Mouse (Mus musculus) 3134 (cell line): Measurements from ENCODE around the gene Ccdc157.
"Not testable (repeated sequence)": the region's sequence is repeated elsewhere in the genome, so short reads cannot be mapped to it uniquely, and the experiment has no call there.

Source experiments
- DNase-seq: peaks from one replicate; pipeline ENCODE4 v3.0.0-alpha.2; 2011; ENCODE audit warnings: low spot score; ENCODE audit not compliant: insufficient read length; ENCODE audit errors: extremely low read depth

The Ccdc157 gene

DNA sequence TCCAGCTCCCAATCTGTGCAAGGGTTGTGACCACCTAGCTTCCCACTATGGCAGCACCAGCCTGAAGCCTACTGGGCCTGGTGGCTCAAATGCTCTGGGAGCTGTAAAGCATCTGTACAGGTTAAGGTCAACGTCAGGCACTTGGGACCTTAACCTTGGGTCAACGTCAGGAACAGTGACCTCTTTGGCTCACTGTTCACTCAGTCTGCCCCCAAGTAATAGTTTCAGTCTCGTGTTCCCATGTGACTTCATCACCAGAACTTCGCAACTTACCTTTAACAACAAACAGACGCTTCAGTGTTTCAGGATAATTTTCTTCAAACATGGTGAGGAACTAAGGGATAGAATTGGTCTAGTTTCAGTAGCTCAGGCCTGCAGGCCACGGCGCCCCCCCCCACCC is 51.4 kb downstream of the Ccdc157 start:
- DNase-seq, result no peak

- not testable (repeated sequence) for DNase-seq
Observed at GRCm38 (mm10) chr11:4107901-4108300, 52.2 kb downstream of the Ccdc157 start.

DNA sequence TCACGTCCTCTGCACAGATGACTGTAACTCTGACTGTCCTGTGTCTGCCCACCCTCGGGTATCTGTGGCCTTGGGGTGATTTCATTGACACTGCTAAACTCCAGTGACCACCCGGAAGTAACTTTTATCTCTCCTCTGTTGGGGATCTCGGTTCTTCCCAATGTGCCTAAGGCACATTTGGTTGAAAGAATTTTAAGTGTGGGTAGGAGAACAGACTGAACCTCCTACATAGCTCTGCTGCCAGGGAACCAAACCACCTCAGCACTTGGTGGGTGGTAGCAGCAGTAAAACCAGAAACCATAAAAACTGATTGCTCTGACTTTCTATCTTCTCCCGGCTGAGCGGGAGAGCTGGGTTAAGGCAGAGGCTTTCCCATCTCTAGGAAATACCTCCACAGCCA is 54.6 kb downstream of the Ccdc157 start:
- no peak for DNase-seq

DNA sequence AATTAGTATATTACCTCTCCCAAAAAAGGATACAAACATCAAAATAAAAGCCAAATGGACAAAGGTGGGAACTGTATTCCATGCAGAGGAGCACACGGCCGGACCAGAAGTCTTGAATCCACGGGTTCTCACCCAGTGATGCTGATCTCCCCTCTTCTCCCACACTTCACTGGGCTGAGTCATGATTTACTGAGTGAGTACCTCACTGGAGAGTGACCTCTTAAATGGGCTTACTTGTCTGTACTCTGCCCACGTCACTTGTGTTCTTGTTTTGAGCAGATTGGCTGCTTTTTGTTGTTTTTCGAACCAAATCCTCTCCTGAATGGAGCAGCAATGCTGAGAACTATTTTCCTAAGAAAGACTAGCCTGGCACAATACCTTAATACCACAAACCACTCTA is 55.1 kb downstream of the Ccdc157 start:
- DNase-seq, result no peak

- DNase-seq, result no peak
Observed at GRCm38 (mm10) chr11:4103522-4103921, 56.6 kb downstream of the Ccdc157 start.

DNA sequence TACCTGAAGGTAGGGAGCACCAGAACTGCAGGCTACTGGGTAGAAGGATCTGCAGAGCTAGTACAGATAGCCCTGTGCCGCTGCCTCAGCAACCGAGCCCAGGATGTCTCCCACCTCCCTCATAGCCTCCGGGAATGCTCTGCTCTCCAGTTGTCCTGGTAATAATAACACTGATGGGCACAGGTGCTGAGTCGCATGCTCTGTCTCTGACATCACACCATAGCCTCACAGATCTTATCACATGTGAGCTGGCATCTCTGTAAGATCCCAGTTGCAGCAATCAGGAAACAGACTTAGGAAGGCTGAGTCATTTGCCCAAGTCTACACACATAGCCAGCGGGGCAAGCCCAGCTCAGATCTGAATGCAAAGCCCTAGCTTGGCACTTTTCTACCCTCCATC is 58.2 kb downstream of the Ccdc157 start:
- DNase-seq, result no peak

GRCm38 (mm10) chr11:4099447-4099846 is 60.6 kb downstream of the Ccdc157 start:
- DNase-seq, result no peak

- DNase-seq, result no peak
Observed at GRCm38 (mm10) chr11:4098816-4099215, 61.3 kb downstream of the Ccdc157 start.

GRCm38 (mm10) chr11:4098120-4098519 is 62.0 kb downstream of the Ccdc157 start:
- DNase-seq, result no peak

DNA sequence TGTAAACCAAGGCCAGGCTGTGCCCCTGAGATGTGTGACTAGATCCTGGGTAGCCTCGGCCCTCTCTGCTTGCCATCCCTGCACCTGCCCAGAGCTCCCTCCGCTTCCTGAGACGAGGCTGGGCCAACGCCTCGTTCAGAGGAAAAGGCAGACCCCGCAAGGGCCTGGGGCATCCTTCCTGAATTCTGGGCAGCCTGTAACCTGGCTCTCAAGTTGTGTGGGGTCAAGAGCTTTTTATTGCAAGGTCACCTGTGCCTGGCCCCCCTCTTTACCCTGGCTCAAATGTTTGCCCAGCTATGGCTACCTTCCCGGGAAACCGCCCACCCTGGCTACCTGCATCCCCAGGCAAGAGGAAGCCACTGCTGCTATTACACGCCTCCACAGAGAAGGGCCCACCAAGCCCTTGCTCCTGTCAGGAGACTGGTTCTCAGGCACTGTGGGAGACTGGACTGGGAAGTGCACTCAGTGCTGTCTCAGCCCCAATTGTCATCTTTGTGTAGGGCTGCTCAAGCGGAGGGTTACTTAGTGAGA is 62.9 kb downstream of the Ccdc157 start:
- DNase-seq, result no peak

DNA sequence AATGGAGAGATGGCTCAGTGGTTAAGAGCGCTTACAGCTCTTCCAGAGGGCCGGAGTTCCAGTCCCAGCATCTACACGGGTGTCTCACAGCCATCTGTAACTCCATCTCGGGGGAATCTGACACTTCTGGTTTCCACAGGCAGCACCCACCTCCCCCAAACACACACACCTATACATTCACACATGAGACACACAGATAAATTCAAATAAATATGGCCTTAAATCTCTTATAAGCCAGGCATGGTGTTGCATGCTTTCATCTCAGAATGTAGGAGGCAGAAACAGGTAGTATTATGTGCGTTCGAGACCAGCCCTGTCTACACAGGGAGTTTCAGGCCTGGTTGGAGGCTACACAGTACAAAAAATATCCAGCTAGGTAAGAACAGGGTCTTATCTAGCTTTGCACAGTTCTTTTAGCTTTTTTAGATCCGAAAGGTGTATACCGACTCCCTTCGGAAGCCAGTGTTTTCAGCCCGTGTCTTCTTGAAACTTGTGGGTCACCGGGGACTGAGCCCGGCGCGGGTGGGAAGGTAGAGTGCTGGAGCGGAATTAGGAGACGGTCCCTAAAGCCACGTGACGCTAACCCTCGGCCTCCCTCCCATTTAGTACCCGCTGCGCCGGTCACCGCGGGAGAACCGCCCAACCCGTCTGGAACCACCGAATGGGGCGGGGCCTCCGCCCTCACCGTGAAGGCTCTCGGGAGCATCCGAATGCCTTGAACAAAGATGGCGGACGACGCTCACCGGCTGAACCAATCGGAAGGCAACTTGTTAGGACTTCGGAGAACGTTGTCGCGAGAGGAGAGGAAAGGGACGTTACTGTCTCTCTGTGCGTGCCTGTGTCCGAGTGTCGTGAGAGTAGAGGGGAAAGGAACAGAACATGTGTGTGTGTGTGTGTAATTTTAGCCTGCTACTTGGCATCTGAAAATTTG is 63.8 kb downstream of the Ccdc157 start:
- DNase-seq, result peak; percentile 99

DNA sequence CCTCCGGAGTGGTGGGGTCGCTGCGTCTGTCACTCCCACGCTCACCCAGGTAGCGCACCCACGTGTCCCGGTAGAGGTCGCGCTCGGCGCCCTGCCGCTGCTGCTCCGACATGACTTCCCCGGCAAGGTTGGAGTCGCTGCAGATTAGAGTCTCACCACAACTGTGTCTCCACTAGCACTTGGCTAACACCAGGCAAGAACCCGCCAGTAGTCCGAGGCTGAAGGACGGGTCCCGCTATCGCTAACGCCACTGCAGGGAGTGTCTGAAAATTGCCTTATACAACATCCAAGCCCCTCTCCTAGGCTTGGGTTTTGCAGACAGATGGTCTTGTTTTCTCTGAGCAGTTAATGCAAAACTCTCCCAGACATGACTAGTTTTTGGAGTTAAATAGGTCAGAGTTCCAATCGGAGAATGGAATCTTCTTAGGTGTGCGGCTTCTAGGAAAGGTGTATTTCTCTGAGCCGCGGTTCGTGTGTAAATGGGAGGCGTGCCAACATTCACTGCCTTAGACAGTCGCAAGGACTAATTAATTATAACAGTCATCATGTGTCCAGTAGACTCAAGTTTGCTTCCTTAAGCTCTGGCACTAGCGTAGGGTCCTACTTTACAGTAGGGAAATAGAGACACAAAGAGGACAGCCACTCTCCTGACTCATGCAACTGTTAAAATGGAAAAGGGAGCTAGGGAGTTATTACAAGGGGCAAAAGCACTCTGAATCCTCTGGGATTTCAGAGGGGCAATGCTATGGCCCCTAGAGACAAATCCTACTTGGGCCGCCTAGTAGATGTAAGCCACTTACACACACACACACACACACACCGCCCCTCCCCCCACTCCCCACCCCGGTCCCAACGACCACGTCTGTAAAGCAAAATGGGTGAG is 64.7 kb downstream of the Ccdc157 start, which contains the start of gene Mtfp1:
Mtfp1 (minus strand) TSS at position 275 of the 883 bp plus-strand sequence.
- peak; percentile 51 for DNase-seq

DNA sequence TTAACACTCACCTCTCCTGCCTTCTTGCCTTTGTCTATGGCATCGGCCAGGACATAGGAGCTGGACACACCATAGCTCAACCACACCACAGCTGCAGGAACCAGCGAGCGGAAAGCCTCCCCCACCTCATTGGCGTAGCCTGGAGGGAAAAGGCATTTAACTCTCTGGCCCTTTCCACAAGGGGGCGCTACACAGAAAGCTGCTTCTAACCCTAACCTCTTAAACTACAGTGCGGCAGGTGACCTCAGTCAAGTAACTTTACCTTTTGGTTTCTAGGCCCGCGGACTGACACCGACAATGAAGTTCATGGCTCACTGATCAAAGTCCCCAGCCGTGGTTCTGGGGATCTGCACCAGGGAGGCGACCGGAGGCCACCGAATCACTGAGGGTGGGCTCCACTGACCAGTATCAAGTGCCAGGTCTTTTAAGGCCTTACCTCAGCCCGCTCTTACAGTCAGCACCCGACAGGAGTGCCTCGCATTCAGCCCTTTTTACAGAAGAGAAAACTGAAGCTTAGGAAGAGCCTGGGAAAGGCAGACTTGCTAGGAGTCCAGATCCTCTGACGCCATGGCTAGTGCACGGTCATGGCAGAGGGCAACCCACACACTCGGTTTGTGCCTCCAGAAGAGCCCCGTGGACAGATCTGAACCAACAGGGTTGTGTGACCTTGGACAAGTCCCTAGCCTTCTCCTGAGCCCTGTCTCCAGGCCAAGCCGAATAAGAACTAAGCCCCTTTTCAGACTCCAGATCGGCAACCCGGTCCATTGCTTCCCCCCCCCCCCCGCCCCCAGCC is 65.5 kb downstream of the Ccdc157 start:
- peak; percentile 62 for DNase-seq

DNA sequence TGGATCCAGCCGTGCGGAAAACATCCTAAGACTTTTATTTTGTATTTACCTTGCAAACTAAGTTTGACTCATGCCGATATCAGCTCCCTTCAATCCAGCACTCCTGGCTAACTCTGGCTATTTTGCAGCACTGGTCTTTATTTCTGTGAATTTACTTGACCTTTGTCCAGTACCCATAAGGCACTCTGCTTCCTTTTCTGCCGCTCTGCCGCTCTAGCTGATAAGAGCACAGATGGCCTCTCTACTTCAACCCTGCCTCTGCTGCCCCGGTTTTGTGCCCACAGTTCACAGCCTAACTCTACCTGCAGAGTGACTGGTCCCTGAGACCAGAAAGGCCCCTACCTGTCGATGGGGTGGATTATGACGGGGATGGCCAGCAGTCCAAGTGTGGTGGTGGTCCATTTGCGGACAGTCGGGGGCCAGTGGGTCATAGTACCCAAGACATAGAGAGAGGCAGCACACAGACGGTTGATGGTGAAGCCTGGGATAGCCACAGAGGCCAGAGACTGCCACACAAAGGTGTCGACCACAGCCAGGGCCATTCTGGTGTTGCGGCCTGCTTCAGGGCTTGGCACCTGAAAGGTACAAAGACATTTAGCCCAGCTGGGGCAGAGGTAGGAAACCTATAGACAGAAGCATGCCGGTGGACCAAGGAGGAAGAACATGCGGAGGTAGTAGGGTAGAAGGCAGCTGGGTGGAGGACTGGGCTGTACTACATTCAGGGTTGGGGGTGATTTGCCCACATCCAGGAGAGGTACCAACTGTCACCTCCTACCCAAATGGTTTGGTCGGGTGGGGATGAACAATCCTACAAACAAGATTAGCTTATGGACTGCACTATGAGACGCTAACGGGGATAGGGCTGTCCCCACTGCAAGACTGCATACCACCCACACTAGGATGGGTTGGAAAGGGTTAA is 66.4 kb downstream of the Ccdc157 start:
- no peak for DNase-seq
